Mouse (Mus musculus): ENCODE measurements at regions not wholly inside any gene's neighbourhood (a gene's known extent, or its start where the extent isn't known, plus 50 kb on each side); places are given as distances from the start of the nearest gene placed in this dataset.
"Not testable (repeated sequence)": the region's sequence is repeated elsewhere in the genome, so short reads cannot be mapped to it uniquely, and the experiment has no call there.

- peak; percentile 28 for DNase-seq (ENCODE audit: extremely low spot score, low spot score)
Observed at GRCm38 (mm10) chr16:42546229-42547163, 206.0 kb upstream of the Gap43 start.

GRCm38 (mm10) chr16:42517321-42517720, 176.9 kb upstream of the Gap43 start:
- no peak for DNase-seq (ENCODE audit: extremely low spot score, low spot score)

GRCm38 (mm10) chr16:42515929-42516328, 175.5 kb upstream of the Gap43 start:
- DNase-seq (ENCODE audit: extremely low spot score, low spot score) = no peak

DNA sequence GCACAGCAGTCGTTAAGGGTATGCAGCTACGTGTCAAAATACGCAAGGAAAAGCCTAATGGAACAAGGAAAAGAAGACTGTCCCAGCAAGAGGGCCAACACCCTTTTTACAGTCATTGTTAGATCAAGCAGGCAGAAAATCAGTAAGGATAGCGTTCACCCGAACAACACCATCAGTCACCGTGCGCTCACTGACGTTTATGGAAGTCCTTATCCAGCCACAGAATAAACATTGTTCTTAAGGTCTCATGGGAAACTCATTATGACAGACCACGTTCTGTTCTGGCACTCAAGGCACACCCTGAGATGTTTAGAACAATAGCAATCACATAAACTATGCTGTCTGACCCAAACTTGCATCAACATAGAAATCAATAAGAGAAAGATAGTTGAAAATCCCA, 164.7 kb upstream of the Gap43 start:
- DNase-seq (ENCODE audit: extremely low spot score, low spot score) = no peak

GRCm38 (mm10) chr16:42501713-42502112, 161.3 kb upstream of the Gap43 start:
- DNase-seq (ENCODE audit: extremely low spot score, low spot score) = no peak

- DNase-seq (ENCODE audit: extremely low spot score, low spot score) = not testable (repeated sequence)
Observed at GRCm38 (mm10) chr16:42501109-42501508, 160.7 kb upstream of the Gap43 start.

DNA sequence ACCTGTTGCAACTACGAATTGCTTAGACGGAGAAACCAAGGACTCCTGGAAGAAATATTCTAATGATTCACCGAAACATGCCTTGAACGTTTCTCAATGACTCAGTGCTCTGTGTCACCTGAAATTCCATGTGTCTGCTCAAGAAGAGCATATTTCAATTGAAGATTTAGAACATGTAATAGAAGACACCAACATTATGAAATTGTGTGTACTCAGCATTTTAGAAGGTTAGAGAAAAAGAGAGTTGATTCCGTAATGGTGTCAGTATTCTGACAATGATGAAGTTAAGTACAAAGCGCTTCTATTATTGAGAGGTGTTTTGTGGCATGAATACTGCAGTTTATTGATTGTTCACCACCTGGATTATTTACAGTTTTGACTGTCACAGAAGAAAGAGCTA, 159.1 kb upstream of the Gap43 start:
- DNase-seq (ENCODE audit: extremely low spot score, low spot score) = no peak

DNA sequence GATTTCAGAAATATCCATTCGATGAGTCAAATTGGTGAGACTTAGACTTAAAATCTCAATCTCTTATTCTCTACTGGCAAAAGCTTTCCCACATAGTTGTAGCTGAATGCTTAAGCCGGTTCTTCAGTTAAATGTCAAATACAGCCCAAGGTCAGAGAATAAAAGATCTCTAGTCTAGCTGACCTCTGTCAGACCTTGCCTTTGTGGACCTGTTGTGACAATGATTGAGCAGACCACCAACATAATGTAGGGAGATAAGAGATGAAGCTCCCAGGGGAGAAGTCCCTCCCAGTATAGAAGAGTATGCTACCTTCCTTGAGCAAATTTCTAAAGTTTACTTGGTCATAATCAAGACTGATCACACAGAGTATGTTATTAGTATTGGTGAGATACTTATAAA, 157.9 kb upstream of the Gap43 start:
- no peak for DNase-seq (ENCODE audit: extremely low spot score, low spot score)

DNA sequence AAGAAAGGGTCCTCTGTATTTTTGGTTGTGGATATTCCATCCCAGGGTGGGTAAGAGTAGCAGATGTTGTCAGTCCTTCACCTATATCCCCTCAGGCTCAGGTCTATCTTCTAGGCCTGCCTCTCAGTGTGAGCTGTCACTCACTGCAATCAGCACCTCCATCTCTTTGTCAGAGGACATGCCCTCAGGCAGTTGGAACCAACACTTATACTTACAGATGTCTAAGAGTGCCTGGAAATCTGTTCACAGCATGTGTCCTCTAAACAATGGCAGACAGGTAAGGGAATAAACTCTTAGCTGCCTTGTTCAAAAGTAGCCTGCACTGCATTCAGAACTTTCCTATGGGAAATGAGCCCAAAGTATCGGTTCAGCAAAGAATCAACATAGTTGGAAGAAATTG, 153.1 kb upstream of the Gap43 start:
- DNase-seq (ENCODE audit: extremely low spot score, low spot score) = no peak

- DNase-seq (ENCODE audit: extremely low spot score, low spot score) = no peak
Observed at GRCm38 (mm10) chr16:42488745-42489144, 148.3 kb upstream of the Gap43 start.

GRCm38 (mm10) chr16:42479978-42480377, 139.5 kb upstream of the Gap43 start:
- DNase-seq (ENCODE audit: extremely low spot score, low spot score) = no peak

DNA sequence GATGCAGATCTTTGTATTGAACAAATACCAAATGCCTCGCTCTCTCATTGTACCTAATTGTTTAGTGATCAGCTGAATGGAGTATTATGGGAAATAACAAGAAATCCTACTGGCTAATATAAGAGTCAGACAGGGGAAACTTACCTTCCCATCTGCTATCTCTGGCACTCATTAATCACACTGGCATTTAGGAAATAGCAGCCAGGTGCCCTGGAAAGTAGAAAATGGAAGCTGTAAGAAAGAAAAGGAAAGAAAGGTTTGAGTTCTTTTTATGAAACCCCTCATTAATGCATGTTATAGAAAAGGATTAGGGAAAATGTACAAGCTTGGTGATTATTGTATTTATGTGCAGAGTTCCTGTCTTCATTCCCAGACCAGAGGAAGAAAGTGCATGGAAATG, 126.5 kb upstream of the Gap43 start:
- no peak for DNase-seq (ENCODE audit: extremely low spot score, low spot score)

DNA sequence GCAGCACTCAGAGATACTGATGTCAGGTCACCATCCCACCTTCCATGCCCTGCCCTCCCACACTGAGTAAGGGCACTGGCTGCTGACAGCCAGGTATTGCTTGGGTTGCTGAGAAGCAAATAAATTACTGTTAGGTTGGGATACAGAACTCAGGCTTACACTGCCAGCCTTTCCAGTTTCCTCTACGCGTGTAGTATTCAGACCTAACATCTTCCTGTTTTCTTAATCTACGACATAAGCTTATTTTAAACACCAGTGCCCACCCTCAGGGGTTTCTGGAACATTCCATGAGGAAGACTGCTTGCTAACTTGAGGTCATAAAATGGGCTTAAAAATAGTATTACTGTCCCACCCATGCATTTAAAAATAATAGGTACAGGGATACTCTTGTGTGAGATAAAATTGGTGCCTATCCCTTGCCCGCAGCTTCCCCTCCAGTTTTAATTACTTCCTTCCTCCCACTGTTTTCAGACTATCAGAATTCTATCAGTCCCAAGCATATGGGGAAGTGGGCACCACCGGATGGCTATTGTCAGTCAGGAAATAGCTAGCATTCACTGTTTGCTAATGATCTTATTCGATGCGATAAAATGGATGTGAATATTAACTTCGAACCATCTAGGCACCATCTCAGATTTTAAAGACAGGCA, 116.0 kb upstream of the Gap43 start:
- DNase-seq (ENCODE audit: extremely low spot score, low spot score) = no peak

- no peak for DNase-seq (ENCODE audit: extremely low spot score, low spot score)
Observed at GRCm38 (mm10) chr16:42453338-42453737, 112.9 kb upstream of the Gap43 start.

- no peak for DNase-seq (ENCODE audit: extremely low spot score, low spot score)
Observed at GRCm38 (mm10) chr16:42449840-42450444, 109.5 kb upstream of the Gap43 start.

DNA sequence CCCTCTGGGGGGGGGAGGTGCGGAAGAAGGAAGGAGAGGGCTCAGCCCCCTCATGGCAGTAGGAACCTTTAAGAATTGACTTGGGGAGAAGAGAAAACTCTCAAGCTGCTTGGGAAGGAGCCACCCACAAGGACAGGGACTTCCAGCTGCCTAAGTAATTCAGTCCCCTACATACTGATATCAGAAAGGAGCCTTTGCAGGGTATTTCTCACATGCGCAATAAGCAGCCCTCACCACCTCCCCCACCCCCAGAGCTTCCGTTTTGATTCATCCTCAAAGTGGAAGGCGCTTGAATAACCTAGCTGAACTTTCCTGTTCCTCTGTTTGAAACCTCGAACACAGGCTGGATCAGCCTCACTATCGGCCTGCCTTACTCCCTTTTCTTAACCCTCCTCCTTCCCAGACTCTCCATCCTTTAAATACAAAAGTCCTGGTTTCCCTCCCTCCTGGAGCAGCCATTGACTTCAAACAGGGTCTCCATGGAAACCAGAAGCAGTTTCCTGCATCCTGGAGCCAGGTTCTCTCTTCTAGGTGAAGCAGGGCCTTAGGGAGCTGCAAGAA, 104.5 kb upstream of the Gap43 start:
- peak; percentile 19 for DNase-seq (ENCODE audit: extremely low spot score, low spot score)

- peak; percentile 17 for DNase-seq (ENCODE audit: extremely low spot score, low spot score)
Observed at GRCm38 (mm10) chr16:42444408-42444862, 104.0 kb upstream of the Gap43 start.

GRCm38 (mm10) chr16:42440822-42441221, 100.4 kb upstream of the Gap43 start:
- no peak for DNase-seq (ENCODE audit: extremely low spot score, low spot score)

DNA sequence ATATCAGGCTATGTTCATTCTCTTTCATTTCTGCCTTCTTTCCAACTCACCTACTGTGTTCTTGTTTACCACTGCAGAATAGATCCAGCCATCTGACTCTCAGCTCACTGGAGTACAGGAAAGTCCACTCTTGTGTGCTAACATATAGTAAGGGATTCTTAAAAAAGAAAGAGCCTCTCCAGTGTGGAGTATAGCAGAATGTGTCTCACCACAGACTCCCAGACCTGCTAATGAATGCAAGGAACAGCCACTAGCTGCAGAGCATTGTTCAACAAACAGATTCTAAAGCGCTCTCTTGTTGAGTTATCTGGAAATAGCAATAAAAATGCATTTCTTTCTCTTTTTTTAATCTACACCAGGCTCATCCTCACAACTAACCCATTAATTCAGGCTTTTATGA, 91.1 kb upstream of the Gap43 start:
- DNase-seq (ENCODE audit: extremely low spot score, low spot score) = no peak

- DNase-seq (ENCODE audit: extremely low spot score, low spot score) = no peak
Observed at GRCm38 (mm10) chr16:42416673-42417072, 76.2 kb upstream of the Gap43 start.

DNA sequence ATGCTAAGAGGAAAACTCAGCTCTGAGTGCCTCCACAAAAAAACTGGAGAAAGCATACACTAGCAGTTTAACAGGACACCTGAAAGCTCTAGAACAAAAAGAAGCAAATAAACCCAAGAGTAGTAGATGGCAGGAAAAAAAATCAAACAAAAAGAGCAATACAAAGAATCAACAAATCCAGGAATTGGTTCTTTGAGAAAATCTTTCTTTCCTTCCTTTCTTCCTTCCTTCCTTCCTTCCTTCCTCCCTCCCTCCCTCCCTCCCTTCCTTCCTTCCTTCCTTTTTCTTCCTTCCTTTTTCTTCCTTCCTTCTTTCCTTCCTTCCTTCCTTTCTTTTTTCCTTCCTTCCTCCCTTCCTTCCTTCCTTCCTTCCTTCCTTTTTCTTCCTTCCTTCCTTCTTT, 71.6 kb upstream of the Gap43 start:
- DNase-seq (ENCODE audit: extremely low spot score, low spot score) = not testable (repeated sequence)

- DNase-seq (ENCODE audit: extremely low spot score, low spot score) = no peak
Observed at GRCm38 (mm10) chr16:42396596-42396995, 56.1 kb upstream of the Gap43 start.
